Mouse (Mus musculus) lung, postnatal 0 days (tissue): ENCODE data around the gene Smok2b. TPM values are rescaled to one million over a fixed set of nuclear protein-coding genes. Genes with fewer than 3 reads are reported as not detected.
"Not testable (repeated sequence)": the region's sequence is repeated elsewhere in the genome, so short reads cannot be mapped to it uniquely, and the experiment has no call there.

Source experiments
- ATAC-seq: fragments of 200-750 bp; cut with Nextera tagmentation; 2 replicates; pipeline ENCODE4 v1.8.0; 2017; ENCODE audit warnings: moderate library complexity
- DNase-seq: peaks from one replicate; pipeline ENCODE4 v3.0.0-alpha.2; 2016; ENCODE audit warnings: low spot score
- H3K27ac ChIP-seq: fragments of 300-500 bp; sonication (generic); 2 replicates; pipeline ENCODE4 v1.5.1; 2014; ENCODE audit warnings: antibody characterized with exemption, mild to moderate bottlenecking, low read length, mixed read lengths
- H3K27me3 ChIP-seq: fragments of 300-500 bp; sonication (generic); replicated peaks from 2 replicates; pipeline ENCODE4 v1.6.1; 2014; ENCODE audit warnings: low read length, mixed read lengths; ENCODE audit not compliant: insufficient read depth
- H3K36me3 ChIP-seq: fragments of 300-500 bp; sonication (generic); 2 replicates; pipeline ENCODE4 v1.6.1; 2014; ENCODE audit warnings: low read length, mixed read lengths; ENCODE audit not compliant: insufficient read depth
- H3K4me1 ChIP-seq: fragments of 300-500 bp; sonication (generic); 2 replicates; pipeline ENCODE4 v1.6.1; 2014; ENCODE audit warnings: antibody characterized with exemption, low read depth, low read length, mixed read lengths; ENCODE audit not compliant: insufficient read depth
- H3K4me2 ChIP-seq: fragments of 300-500 bp; sonication (generic); replicated peaks from 2 replicates; pipeline ENCODE4 v1.6.1; 2014; ENCODE audit warnings: low read depth, mild to moderate bottlenecking, low read length, moderate library complexity, mixed read lengths
- H3K4me3 ChIP-seq: fragments of 300-500 bp; sonication (generic); 2 replicates; pipeline ENCODE4 v1.5.1; 2014; ENCODE audit warnings: low read depth, low read length
- H3K9ac ChIP-seq: fragments of 300-500 bp; sonication (generic); replicated peaks from 2 replicates; pipeline ENCODE4 v1.6.1; 2014; ENCODE audit warnings: low read depth, mild to moderate bottlenecking
- H3K9me3 ChIP-seq: fragments of 300-500 bp; sonication (generic); 2 replicates; pipeline ENCODE4 v1.6.1; 2016; ENCODE audit warnings: low read length, mixed read lengths
- WGBS: fragments of 180-500 bp; shearing (Covaris S2); extraction: QIAGEN DNeasy Blood & Tissue Kit; methylation state at CpG from one replicate; pipeline ENCODE4 v1.1.7; 2014; 5-methylcytosine and 5-hydroxymethylcytosine counted together
- polyA plus RNA-seq: library from polyadenylated mRNA; unstranded; fragments of >200 nt; fragmentation: Nextera tagmentation; extraction: Ambion mirVana; gene quantifications from 2 replicates; pipeline ENCODE4 v1.2.1, GENCODE M21; 2015

Smok2b gene
- not detected in 2 replicates for polyA plus RNA-seq

DNA sequence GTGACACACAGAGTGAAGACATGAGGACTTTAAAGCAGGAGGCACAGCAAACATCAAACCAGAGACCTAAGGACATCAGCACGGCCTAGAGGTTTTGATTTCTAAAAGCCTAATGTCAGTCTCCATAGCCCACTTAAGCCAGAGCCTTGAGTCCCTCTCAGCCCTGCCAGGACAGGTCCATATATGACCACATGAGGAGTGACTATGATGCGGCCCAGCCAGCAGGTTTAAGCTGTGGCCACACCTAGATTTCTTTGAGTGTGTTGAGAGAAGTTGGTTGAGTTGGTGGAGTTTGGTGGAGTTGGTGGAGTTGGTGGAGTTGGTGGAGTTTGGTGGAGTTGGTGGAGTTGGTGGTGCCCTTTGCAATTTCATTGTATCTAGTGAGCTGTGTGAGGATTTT, at the start of gene Smok2b:
Gene Smok2b (plus strand): TSS at position 301 of the 400 bp plus-strand sequence.
- not testable (repeated sequence) for H3K36me3 ChIP-seq, ATAC-seq, DNase-seq, H3K27me3 ChIP-seq, H3K4me3 ChIP-seq, H3K9ac ChIP-seq, H3K4me2 ChIP-seq, H3K4me1 ChIP-seq, H3K27ac ChIP-seq
- 67% methylated on average over 2 of the region's 2 CpGs for WGBS
- H3K9me3 ChIP-seq = peaks cover 31% of the 10 kb centered on the region

DNA sequence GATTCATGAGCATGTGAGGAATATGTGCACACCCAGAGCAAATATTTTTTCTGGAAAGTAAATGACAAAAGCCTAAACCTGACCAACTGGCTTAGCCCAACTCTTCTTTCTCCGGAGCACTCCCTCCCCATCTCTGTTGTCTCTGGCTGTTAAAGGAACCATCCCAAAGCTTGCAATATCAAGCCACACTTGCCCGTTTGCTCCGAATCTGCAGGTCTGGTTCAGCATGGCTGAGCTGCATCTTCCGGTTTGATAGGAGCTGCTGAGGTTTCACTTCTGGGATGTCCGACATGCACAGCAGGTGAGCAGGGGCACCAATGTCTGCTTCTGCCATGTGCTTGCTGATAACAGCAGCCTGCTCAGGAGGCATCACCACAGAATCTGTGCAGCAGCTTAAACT, 49.6 kb upstream of the Smok2b start:
- 89% methylated on average over 5 of the region's 5 CpGs for WGBS
- not testable (repeated sequence) for ATAC-seq

DNA sequence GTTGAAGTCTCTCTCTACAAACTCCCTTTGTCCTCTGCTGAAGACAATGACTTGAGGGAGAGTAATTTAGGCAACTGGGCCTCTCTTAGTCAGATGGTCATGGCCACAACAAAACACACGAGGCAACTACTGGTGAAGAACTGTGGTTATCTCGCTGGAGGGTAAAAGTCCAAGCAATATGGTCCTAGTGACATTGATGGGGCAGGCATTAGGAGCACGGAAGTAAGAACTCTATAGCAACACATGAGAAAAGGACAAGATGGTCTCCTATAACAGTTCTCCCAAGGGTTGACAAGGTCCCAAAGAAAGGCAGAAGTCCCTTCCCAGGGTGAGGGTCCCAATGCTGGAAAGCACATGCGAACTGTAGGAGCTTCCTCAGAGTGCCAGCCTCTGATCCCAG, 47.3 kb upstream of the Smok2b start:
- H3K9ac ChIP-seq, DNase-seq, H3K4me3 ChIP-seq, ATAC-seq, H3K4me1 ChIP-seq, H3K27me3 ChIP-seq, H3K36me3 ChIP-seq, H3K4me2 ChIP-seq, H3K27ac ChIP-seq, H3K9me3 ChIP-seq: not testable (repeated sequence)
- 53% methylated on average over 2 of the region's 4 CpGs for WGBS

More for the DNA sequence above, 49.6 kb upstream of the Smok2b start:
- not testable (repeated sequence) for H3K9ac ChIP-seq, H3K4me2 ChIP-seq, H3K27me3 ChIP-seq, H3K27ac ChIP-seq, H3K9me3 ChIP-seq, H3K4me1 ChIP-seq, H3K4me3 ChIP-seq, H3K36me3 ChIP-seq, DNase-seq

DNA sequence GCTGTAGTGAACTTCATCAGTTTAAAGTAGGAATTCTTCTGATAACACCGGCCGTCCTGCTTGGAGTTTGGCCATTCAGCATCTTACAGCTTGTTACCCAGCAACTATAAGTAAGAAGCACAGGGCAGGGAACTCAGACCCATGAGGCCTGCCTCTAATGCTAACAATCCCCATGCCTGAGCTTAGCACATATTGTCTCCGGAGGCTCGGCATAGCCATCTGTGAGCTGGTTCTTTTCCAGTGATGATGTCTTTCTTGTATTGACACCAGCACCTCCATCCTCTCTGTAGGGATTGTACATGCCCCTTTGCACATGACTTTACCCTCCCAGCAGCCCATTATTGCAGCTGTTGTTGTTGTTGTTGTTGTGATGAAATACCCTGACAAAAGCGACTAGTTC, 45.5 kb upstream of the Smok2b start:
- H3K27me3 ChIP-seq, H3K36me3 ChIP-seq, H3K4me1 ChIP-seq, H3K4me3 ChIP-seq, DNase-seq, H3K9me3 ChIP-seq, H3K9ac ChIP-seq, H3K27ac ChIP-seq, H3K4me2 ChIP-seq: not testable (repeated sequence)
- ATAC-seq = 0 out of 2 replicates have a peak, but pooled peaks have one; percentile 1
- whole genome bisulfite sequencing = 86% methylated on average over 4 of the region's 5 CpGs

DNA sequence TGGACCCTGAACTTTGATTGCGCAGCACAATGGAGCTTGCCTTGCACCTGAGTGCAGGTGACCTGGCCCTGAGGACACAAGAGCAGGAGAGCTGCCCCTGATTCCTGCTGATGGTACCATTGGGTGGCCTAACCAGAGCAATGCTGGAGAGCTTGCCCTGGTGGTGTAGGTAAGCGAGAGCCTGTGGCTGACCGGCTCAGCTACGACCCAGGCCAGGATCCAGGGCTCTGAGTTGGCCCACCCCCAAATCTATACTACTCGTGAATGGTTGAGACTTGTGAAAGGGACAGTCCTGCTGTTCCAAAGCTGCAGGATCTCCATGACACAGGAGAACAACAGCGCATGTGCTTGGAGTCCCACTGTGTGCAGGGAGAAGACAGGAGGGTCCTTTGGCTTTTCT, 43.5 kb upstream of the Smok2b start:
- H3K4me3 ChIP-seq, DNase-seq, H3K9me3 ChIP-seq, H3K27ac ChIP-seq, H3K4me2 ChIP-seq, H3K27me3 ChIP-seq, H3K4me1 ChIP-seq, ATAC-seq, H3K36me3 ChIP-seq, H3K9ac ChIP-seq: not testable (repeated sequence)
- WGBS = 77% methylated on average over 6 of the region's 6 CpGs

DNA sequence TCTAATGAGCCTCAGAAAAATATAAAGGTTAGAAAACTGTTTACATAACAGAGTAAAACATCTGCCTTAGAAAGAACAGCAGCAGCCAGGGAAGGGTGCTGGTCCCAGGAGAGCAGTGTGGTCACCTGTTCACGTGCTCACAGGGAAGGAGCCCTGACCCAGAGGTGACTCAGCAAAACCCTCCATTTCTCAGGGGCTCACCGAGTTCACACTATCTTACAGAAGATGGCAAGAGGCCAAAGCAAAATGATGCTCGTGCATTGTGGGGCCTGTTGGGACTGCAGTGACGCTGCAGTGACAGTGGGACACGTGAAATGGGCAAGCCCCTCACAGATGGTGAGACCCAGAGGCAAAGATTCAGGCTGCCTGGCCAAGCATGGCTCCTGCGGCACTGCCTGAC, 42.4 kb upstream of the Smok2b start:
- H3K9me3 ChIP-seq, H3K9ac ChIP-seq, H3K4me3 ChIP-seq, DNase-seq, H3K4me2 ChIP-seq, H3K4me1 ChIP-seq, H3K36me3 ChIP-seq, H3K27me3 ChIP-seq, ATAC-seq, H3K27ac ChIP-seq: not testable (repeated sequence)
- WGBS = 44% methylated on average over 5 of the region's 6 CpGs

DNA sequence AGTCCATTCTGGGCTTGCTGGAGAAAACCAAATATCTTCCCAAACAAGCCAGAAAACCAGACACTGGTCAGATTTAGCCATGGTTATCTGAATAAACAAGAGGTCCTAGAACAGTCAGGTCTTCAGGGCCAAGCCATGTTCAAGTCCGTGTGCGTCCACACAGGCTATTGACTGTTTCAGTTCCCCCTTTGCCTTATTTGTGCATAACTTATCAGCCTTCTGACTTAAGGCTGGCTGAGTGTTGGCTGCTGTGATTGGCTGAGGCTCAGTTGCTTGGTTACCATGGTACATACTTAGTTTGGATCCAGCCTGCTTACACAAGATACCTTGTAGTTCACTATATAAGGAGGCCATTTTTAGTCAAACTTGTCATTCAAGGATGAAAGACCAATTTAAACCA, 41.2 kb upstream of the Smok2b start:
- H3K4me3 ChIP-seq, ATAC-seq, H3K4me2 ChIP-seq, DNase-seq, H3K27me3 ChIP-seq, H3K4me1 ChIP-seq, H3K9me3 ChIP-seq, H3K36me3 ChIP-seq, H3K27ac ChIP-seq, H3K9ac ChIP-seq: not testable (repeated sequence)
- 83% methylated on average over 2 of the region's 2 CpGs for WGBS

DNA sequence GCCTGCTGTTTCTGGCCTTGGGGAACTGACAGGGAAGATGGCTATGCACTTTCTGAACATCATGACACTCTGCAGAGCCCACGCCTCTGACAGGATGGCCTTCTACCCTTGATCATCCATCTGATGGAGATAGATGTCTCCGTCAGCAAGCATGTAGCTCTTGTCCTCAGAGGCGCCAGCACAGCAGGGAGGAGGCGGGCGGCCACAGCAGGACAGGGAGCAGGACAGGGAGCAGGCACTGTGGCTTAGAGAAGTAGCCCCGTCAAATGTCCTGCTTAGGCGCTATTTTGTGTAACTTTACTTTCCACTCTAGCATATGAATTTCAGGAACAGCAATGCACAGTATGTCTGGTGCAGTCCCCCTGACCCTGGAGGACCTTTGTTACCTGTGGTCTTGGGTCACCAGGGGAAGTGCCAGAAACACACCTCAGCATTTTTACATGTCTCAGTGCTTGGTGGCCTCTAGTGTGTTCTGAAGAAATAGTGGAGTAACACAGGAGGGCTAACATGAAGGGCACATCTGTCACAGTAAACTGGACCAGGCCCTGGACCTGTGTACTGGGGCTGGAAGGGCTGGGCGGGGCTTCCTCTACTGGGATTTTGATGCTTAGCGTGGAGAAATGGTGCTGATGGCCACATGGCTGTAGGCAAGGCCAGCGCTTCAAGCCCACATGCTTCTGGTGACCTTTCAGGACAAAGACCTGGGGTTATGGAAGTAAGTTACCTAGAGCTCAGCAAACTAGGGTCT, 39.0 kb upstream of the Smok2b start:
- not testable (repeated sequence) for DNase-seq, ATAC-seq
- 79% methylated on average over 10 of the region's 10 CpGs for WGBS

DNA sequence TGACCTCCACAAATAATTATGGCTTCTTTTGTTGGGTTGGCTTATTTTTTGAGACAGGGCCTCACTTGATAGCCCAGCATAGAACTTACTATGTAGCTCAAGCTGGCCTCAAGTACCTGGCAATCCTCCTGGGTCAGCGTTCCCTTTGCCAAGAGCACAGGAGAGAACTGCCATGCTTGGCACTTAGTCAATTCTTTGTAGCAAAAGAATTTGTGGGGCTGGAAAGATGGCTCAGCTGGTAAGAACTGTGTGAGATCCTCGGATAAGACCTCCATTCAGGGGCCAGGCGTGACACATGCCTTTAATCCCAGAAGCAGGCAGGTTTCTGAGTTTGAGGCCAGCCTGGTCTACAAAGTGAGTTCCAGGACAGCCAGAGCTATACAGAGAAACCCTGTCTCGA, 33.6 kb upstream of the Smok2b start:
- not testable (repeated sequence) for H3K4me3 ChIP-seq, H3K27me3 ChIP-seq, DNase-seq, H3K9ac ChIP-seq, H3K36me3 ChIP-seq, H3K4me1 ChIP-seq, H3K27ac ChIP-seq, H3K4me2 ChIP-seq, H3K9me3 ChIP-seq
- 0 out of 2 replicates have a peak, but pooled peaks have one; percentile 5 for ATAC-seq
- 64% methylated on average over 4 of the region's 4 CpGs for WGBS

More for the DNA sequence above, 39.0 kb upstream of the Smok2b start:
- H3K4me3 ChIP-seq, H3K4me1 ChIP-seq, H3K27me3 ChIP-seq, H3K36me3 ChIP-seq, H3K4me2 ChIP-seq, H3K9ac ChIP-seq, H3K27ac ChIP-seq, H3K9me3 ChIP-seq: not testable (repeated sequence)

DNA sequence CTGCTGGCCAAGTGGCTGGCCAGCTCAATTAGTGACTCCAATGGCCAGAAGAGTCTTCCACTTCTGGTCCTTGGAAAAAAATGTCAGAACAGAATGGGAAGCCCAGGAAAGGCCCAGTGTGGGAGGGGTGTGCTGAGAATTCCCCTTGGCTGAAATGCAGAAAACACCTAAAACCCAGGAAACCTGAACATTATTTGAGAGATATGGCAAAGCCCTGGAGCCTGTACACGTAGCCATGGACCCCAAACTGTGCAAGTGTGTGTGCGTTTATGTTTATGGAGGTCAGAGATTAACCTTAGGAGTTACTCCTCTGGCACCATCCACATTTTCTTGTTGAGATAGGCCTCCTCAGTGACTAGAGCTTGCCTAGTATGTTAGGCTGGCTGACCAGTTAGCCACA, 31.2 kb upstream of the Smok2b start:
- not testable (repeated sequence) for H3K36me3 ChIP-seq, H3K4me2 ChIP-seq, ATAC-seq, H3K27me3 ChIP-seq, H3K27ac ChIP-seq, H3K4me3 ChIP-seq, H3K9ac ChIP-seq, DNase-seq, H3K9me3 ChIP-seq, H3K4me1 ChIP-seq
- WGBS = 80% methylated on average over 2 of the region's 2 CpGs
